19 mouse cellular contexts compared by ENCODE assay signal in genomic region chr7:34781217-34781616, GRCm38 (mm10). TPM values are rescaled to one million over a fixed set of nuclear protein-coding genes. Genes with fewer than 3 reads are reported as not detected.
DNase-seq lines count a peak whose midpoint lies in the region; ATAC-seq and TF ChIP-seq lines count a peak whose summit lies in the region.
"Had no signal": no experiment of that assay in that cellular context is flagged by ENCODE, and none has a peak within 500 bp of the region (broad histone marks: within the 10 kb centered on the region; RNA-seq: fewer than 3 reads in every experiment).

No protein-coding gene starts in this region.

- no peak for DNase-seq in hindbrain, postnatal 0 days (ENCODE audit: low spot score)
- no peak for DNase-seq in liver, postnatal 0 days
- no peak for DNase-seq in liver
- peak; percentile 51 for DNase-seq in ZHBTc4 (ENCODE audit: low read depth, low spot score)
- no peak for DNase-seq in adrenal gland, adult 8-10 months
- DNase-seq: adrenal gland, postnatal 10 days; cerebellum, adult 8-10 months; gastrocnemius, postnatal 10 days; kidney, postnatal 10 days; right cerebral cortex, postnatal 14 days had no signal

- H3K9ac ChIP-seq in hindbrain, postnatal 0 days (replicated peaks; ENCODE audit: low read length): no peak overlapping the region
- H3K9ac ChIP-seq in hindbrain, embryonic 12.5 days: no peak overlapping the region
- no peak overlapping the region for H3K9ac ChIP-seq in liver, postnatal 0 days (replicated peaks)
- H3K9ac ChIP-seq in ES-Bruce4 (ENCODE audit: low read depth, poor library complexity, severe bottlenecking): no peak overlapping the region
- H3K9ac ChIP-seq: limb, embryonic 13.5 days; neural tube, embryonic 12.5 days had no signal

- no peaks in the 10 kb centered on the region for H3K36me3 ChIP-seq in hindbrain, postnatal 0 days (ENCODE audit: insufficient read depth, low read length)
- H3K36me3 ChIP-seq in hindbrain, embryonic 12.5 days: no peaks in the 10 kb centered on the region
- no peaks in the 10 kb centered on the region for H3K36me3 ChIP-seq in liver, postnatal 0 days (replicated peaks; ENCODE audit: insufficient read depth, low read length)
- no peaks in the 10 kb centered on the region for H3K36me3 ChIP-seq in ES-Bruce4 (ENCODE audit: control insufficient read depth, insufficient read depth, low read length, poor library complexity, severe bottlenecking)
- H3K36me3 ChIP-seq: G1E; limb, embryonic 13.5 days; neural tube, embryonic 12.5 days had no signal

- H3K27me3 ChIP-seq in hindbrain, postnatal 0 days (ENCODE audit: insufficient read depth, low read length): no peaks in the 10 kb centered on the region
- H3K27me3 ChIP-seq in hindbrain, embryonic 12.5 days: no peaks in the 10 kb centered on the region; the same call in 1 of the 2 replicates
- H3K27me3 ChIP-seq in liver, postnatal 0 days (ENCODE audit: insufficient read depth, low read length): no peaks in the 10 kb centered on the region
- no peaks in the 10 kb centered on the region for H3K27me3 ChIP-seq in ES-Bruce4 (ENCODE audit: control insufficient read depth, insufficient read depth, low read length, poor library complexity, severe bottlenecking)
- H3K27me3 ChIP-seq: limb, embryonic 13.5 days; neural tube, embryonic 12.5 days had no signal

- H3K4me3 ChIP-seq in hindbrain, postnatal 0 days (ENCODE audit: low read length): no peak overlapping the region
- no peak overlapping the region for H3K4me3 ChIP-seq in hindbrain, embryonic 12.5 days
- H3K4me3 ChIP-seq in liver, postnatal 0 days (ENCODE audit: low read depth, low read length): no peak overlapping the region
- no peak overlapping the region for H3K4me3 ChIP-seq in ES-Bruce4 (ENCODE audit: low read depth, low read length)
- H3K4me3 ChIP-seq: erythroblast, embryonic 14.5 days; limb, embryonic 13.5 days; neural tube, embryonic 12.5 days had no signal

- H3K4me1 ChIP-seq in hindbrain, postnatal 0 days (ENCODE audit: insufficient read depth, low read length): no peaks in the 10 kb centered on the region
- H3K4me1 ChIP-seq in hindbrain, embryonic 12.5 days: peaks cover 29% of the 10 kb centered on the region
- no peaks in the 10 kb centered on the region for H3K4me1 ChIP-seq in liver, postnatal 0 days (ENCODE audit: insufficient read depth)
- no peaks in the 10 kb centered on the region for H3K4me1 ChIP-seq in ES-Bruce4 (ENCODE audit: control insufficient read depth, insufficient read depth, low read length)

- peak; percentile 33; the same call in 1 of the 2 replicates for TF ChIP-seq CTCF in hindbrain, postnatal 0 days (IDR thresholded peaks at IDR 0.05; ENCODE audit: low read depth)
- TF ChIP-seq CTCF in liver, postnatal 0 days (IDR thresholded peaks at IDR 0.05; ENCODE audit: low read depth): 0 out of 2 replicates have a peak, but pooled peaks have one; percentile 21
- peak; percentile 67 for TF ChIP-seq CTCF in ES-Bruce4 (IDR thresholded peaks at IDR 0.05; ENCODE audit: low read depth, low read length)

- no peak for TF ChIP-seq POLR2A in ES-Bruce4 (IDR thresholded peaks at IDR 0.05; ENCODE audit: insufficient read depth, low read length)

- 96% methylated on average over 2 of the region's 2 CpGs for WGBS in hindbrain, postnatal 0 days
- 91% methylated on average over 2 of the region's 2 CpGs for WGBS in hindbrain, embryonic 12.5 days
- 91% methylated on average over 2 of the region's 2 CpGs for WGBS in liver, postnatal 0 days (ENCODE audit: insufficient replicate concordance)

- TF ChIP-seq EP300 in liver, postnatal 0 days (IDR thresholded peaks at IDR 0.05; ENCODE audit: low read depth): no peak
- TF ChIP-seq EP300 in ES-Bruce4 (IDR thresholded peaks at IDR 0.05; ENCODE audit: insufficient read depth, low read depth, low read length): no peak

- no peak overlapping the region for H3K27ac ChIP-seq in hindbrain, postnatal 0 days
- no peak overlapping the region for H3K27ac ChIP-seq in hindbrain, embryonic 12.5 days
- H3K27ac ChIP-seq in liver, postnatal 0 days (ENCODE audit: low read depth): no peak overlapping the region
- H3K27ac ChIP-seq in ES-Bruce4 (ENCODE audit: insufficient read depth, low read length): no peak overlapping the region
- H3K27ac ChIP-seq: limb, embryonic 13.5 days; neural tube, embryonic 12.5 days had no signal

- no peak overlapping the region for H3K4me2 ChIP-seq in hindbrain, postnatal 0 days (ENCODE audit: low read depth, low read length)
- H3K4me2 ChIP-seq in hindbrain, embryonic 12.5 days (replicated peaks): no peak overlapping the region
- H3K4me2 ChIP-seq in liver, postnatal 0 days (ENCODE audit: low read depth, low read length): no peak overlapping the region
- H3K4me2 ChIP-seq: limb, embryonic 13.5 days; neural tube, embryonic 12.5 days had no signal

- no peak for ATAC-seq in hindbrain, postnatal 0 days
- ATAC-seq in hindbrain, embryonic 12.5 days (ENCODE audit: low FRiP score): no peak
- no peak for ATAC-seq in liver, postnatal 0 days

- H3K9me3 ChIP-seq in hindbrain, postnatal 0 days (ENCODE audit: low read length): 0 out of 2 replicates have a peak, but pooled peaks cover 3% of the 10 kb centered on the region
- H3K9me3 ChIP-seq in hindbrain, embryonic 12.5 days (replicated peaks): 0 out of 2 replicates have a peak, but pooled peaks cover 4% of the 10 kb centered on the region
- peaks cover 5% of the 10 kb centered on the region; the same call in 1 of the 2 replicates for H3K9me3 ChIP-seq in liver, postnatal 0 days (ENCODE audit: low read length)
- H3K9me3 ChIP-seq in ES-Bruce4 (replicated peaks; ENCODE audit: control insufficient read depth, insufficient read depth, low read length, poor library complexity, severe bottlenecking): no peaks in the 10 kb centered on the region
- H3K9me3 ChIP-seq: limb, embryonic 13.5 days had no signal

RNA-seq across cellular contexts. Expression of gene Chst8, which starts 31.3 kb away (rescaled TPM):
- total RNA-seq in hindbrain, postnatal 0 days (2014; rRNA removed): 27.8 and 38.6 TPM in 2 replicates
- polyA plus RNA-seq in hindbrain, postnatal 0 days (2015; fragmentation: Nextera tagmentation; extraction: Ambion mirVana): 9.8 and 10.0 TPM in 2 replicates
- 22.4 and 24.7 TPM in 2 replicates for polyA plus RNA-seq in hindbrain, embryonic 12.5 days (2016; fragmentation: Nextera tagmentation; extraction: Ambion mirVana)
- 0.21 and 0.47 TPM in 2 replicates for polyA plus RNA-seq in liver, postnatal 0 days (2015; fragmentation: Nextera tagmentation; extraction: Ambion mirVana)
- 4.8 and 5.4 TPM in 2 replicates for polyA plus RNA-seq in ES-Bruce4 (2011; ENCODE audit: insufficient read depth, insufficient read length, low read depth, missing spikeins)
- 10 to 100 TPM in 3 of 4 experiments, 1 to 10 TPM in 1; 7.1 to 29.9 (median 13.8) TPM for total RNA-seq in adrenal gland, adult 8-10 months (2022)
- total RNA-seq: common myeloid progenitor, adult 5-6 weeks; heart, adult 8-10 months; megakaryocyte-erythroid progenitor cell, adult 5-6 weeks had no signal
- polyA plus RNA-seq: erythroblast, embryonic 14.5 days; G1E had no signal
